Comparison of ENCODE assay signal across 9 mouse cellular contexts in genomic region chr3:84155146-84155545, GRCm38 (mm10). TPM values are rescaled to one million over a fixed set of nuclear protein-coding genes. Genes with fewer than 3 reads are reported as not detected.
DNase-seq lines count a peak whose midpoint lies in the region; ATAC-seq and TF ChIP-seq lines count a peak whose summit lies in the region.
"Had no signal": no experiment of that assay in that cellular context is flagged by ENCODE, and none has a peak within 500 bp of the region (broad histone marks: within the 10 kb centered on the region; RNA-seq: fewer than 3 reads in every experiment).

No protein-coding gene starts in this region.

- no peak for TF ChIP-seq POLR2A in olfactory bulb, adult 2 months (IDR thresholded peaks at IDR 0.05; ENCODE audit: insufficient read depth, low read depth, low read length)

- peak overlapping the region; percentile 93 for H3K4me3 ChIP-seq in megakaryocyte, embryonic 14.5 days (replicated peaks)
- peak overlapping the region; percentile 59 for H3K4me3 ChIP-seq in embryonic facial prominence, embryonic 13.5 days
- peak overlapping the region; percentile 44 for H3K4me3 ChIP-seq in limb, embryonic 11.5 days (ENCODE audit: low read depth, low read length)
- H3K4me3 ChIP-seq in olfactory bulb, adult 2 months (ENCODE audit: insufficient read depth, low read depth, low read length), result peak overlapping the region; percentile 51

- ATAC-seq in megakaryocyte, adult 5-6 weeks (ENCODE audit: poor library complexity, severe bottlenecking), result no peak
- peak; percentile 17; the same call in 1 of the 2 replicates for ATAC-seq in embryonic facial prominence, embryonic 13.5 days (ENCODE audit: insufficient number of reproducible peaks, insufficient read depth, low FRiP score, low TSS enrichment, low read depth)
- peak; percentile 52 for ATAC-seq in limb, embryonic 11.5 days (ENCODE audit: insufficient number of reproducible peaks, low FRiP score, low TSS enrichment, low read depth)

- DNase-seq in limb, embryonic 11.5 days (ENCODE audit: low spot score), result no peak
- DNase-seq in Muller cell, postnatal 12 days (ENCODE audit: inconsistent ontology term), result no peak
- DNase-seq in thymus, postnatal 36 days, result no peak
- no peak for DNase-seq in layer of hippocampus, adult 9-10 months (ENCODE audit: low spot score)

- peak overlapping the region; percentile 75 for H3K27ac ChIP-seq in embryonic facial prominence, embryonic 13.5 days
- peak overlapping the region; percentile 84 for H3K27ac ChIP-seq in limb, embryonic 11.5 days (replicated peaks; ENCODE audit: low read depth, low read length)
- H3K27ac ChIP-seq in olfactory bulb, adult 2 months (ENCODE audit: insufficient read depth, low read depth, low read length), result no peak overlapping the region

- peaks cover 4% of the 10 kb centered on the region for H3K27me3 ChIP-seq in megakaryocyte, embryonic 14.5 days (replicated peaks)
- H3K27me3 ChIP-seq in embryonic facial prominence, embryonic 13.5 days, result no peaks in the 10 kb centered on the region
- no peaks in the 10 kb centered on the region for H3K27me3 ChIP-seq in limb, embryonic 11.5 days (ENCODE audit: control insufficient read depth, insufficient read depth, low read length)

- TF ChIP-seq CTCF in olfactory bulb, adult 2 months (IDR thresholded peaks at IDR 0.05; ENCODE audit: insufficient read depth, low read depth, low read length), result no peak

- peaks cover 12% of the 10 kb centered on the region for H3K4me1 ChIP-seq in megakaryocyte, embryonic 14.5 days
- peaks cover 10% of the 10 kb centered on the region for H3K4me1 ChIP-seq in embryonic facial prominence, embryonic 13.5 days
- H3K4me1 ChIP-seq in limb, embryonic 11.5 days (ENCODE audit: control insufficient read depth, insufficient read depth, low read length), result peaks cover 3% of the 10 kb centered on the region; the same call in 1 of the 2 replicates
- H3K4me1 ChIP-seq in olfactory bulb, adult 2 months (ENCODE audit: control insufficient read depth, insufficient read depth, low read length), result peaks cover 8% of the 10 kb centered on the region

- under 1% methylated on average over 27 of the region's 27 CpGs for WGBS in embryonic facial prominence, embryonic 13.5 days
- WGBS in limb, embryonic 11.5 days, result under 1% methylated on average over 26 of the region's 27 CpGs
- 1% methylated on average over 25 of the region's 27 CpGs for WGBS in olfactory bulb, adult 2 months

- H3K36me3 ChIP-seq in megakaryocyte, embryonic 14.5 days (replicated peaks; ENCODE audit: low read length), result peaks cover 2% of the 10 kb centered on the region
- H3K36me3 ChIP-seq in embryonic facial prominence, embryonic 13.5 days, result 0 out of 2 replicates have a peak, but pooled peaks cover 4% of the 10 kb centered on the region
- no peaks in the 10 kb centered on the region for H3K36me3 ChIP-seq in limb, embryonic 11.5 days (ENCODE audit: control insufficient read depth, insufficient read depth, low read length)

- peak overlapping the region; percentile 77 for H3K9ac ChIP-seq in embryonic facial prominence, embryonic 13.5 days
- peak overlapping the region; percentile 76 for H3K9ac ChIP-seq in limb, embryonic 11.5 days (ENCODE audit: low read length)

- H3K9me3 ChIP-seq in megakaryocyte, embryonic 14.5 days, result peaks cover 6% of the 10 kb centered on the region
- H3K9me3 ChIP-seq in embryonic facial prominence, embryonic 13.5 days, result no peaks in the 10 kb centered on the region
- no peaks in the 10 kb centered on the region for H3K9me3 ChIP-seq in limb, embryonic 11.5 days (ENCODE audit: control insufficient read depth, low read length)

- peak overlapping the region; percentile 93 for H3K4me2 ChIP-seq in embryonic facial prominence, embryonic 13.5 days
- peak overlapping the region; percentile 92 for H3K4me2 ChIP-seq in limb, embryonic 11.5 days (ENCODE audit: low read depth, severe bottlenecking)

RNA-seq across cellular contexts. Expression of gene Mnd1, which starts 0.4 kb away (rescaled TPM):
- 2.8 TPM in 1 of 2 replicates, not detected in the other for polyA plus RNA-seq in megakaryocyte, embryonic 14.5 days (2012; ENCODE audit: insufficient read depth, low replicate concordance)
- 5.8 and 7.1 TPM in 2 replicates for total RNA-seq in megakaryocyte, adult 5-6 weeks (2015)
- 7.4 and 7.6 TPM in 2 replicates for total RNA-seq in megakaryocyte, adult 5-6 weeks (2017)
- polyA plus RNA-seq in embryonic facial prominence, embryonic 13.5 days (2015; fragmentation: Nextera tagmentation; extraction: Ambion mirVana), result 11.0 and 17.0 TPM in 2 replicates
- polyA plus RNA-seq in limb, embryonic 11.5 days (2014; fragmentation: Nextera tagmentation; extraction: Ambion mirVana), result 14.6 and 16.6 TPM in 2 replicates
- polyA plus RNA-seq in olfactory bulb, adult 2 months (2012; ENCODE audit: insufficient read depth, insufficient read length, low replicate concordance, missing spikeins), result not detected in 2 replicates

RNA-seq across cellular contexts. Expression of gene Gm6525, which starts 18.8 kb away (rescaled TPM):
- not detected in 2 replicates for polyA plus RNA-seq in megakaryocyte, embryonic 14.5 days (2012; ENCODE audit: insufficient read depth, low replicate concordance)
- total RNA-seq in megakaryocyte, adult 5-6 weeks (2015), result 0.27 TPM in 1 of 2 replicates, not detected in the other
- not detected in 2 replicates for total RNA-seq in megakaryocyte, adult 5-6 weeks (2017)
- 1.2 and 1.6 TPM in 2 replicates for polyA plus RNA-seq in embryonic facial prominence, embryonic 13.5 days (2015; fragmentation: Nextera tagmentation; extraction: Ambion mirVana)
- 0.44 and 0.63 TPM in 2 replicates for polyA plus RNA-seq in limb, embryonic 11.5 days (2014; fragmentation: Nextera tagmentation; extraction: Ambion mirVana)
- polyA plus RNA-seq in olfactory bulb, adult 2 months (2012; ENCODE audit: insufficient read depth, insufficient read length, low replicate concordance, missing spikeins), result not detected in 2 replicates
- total RNA-seq: hematopoietic stem cell, adult 5-6 weeks had no signal
